Mouse (Mus musculus): ENCODE measurements at regions not wholly inside any gene's neighbourhood (a gene's known extent, or its start where the extent isn't known, plus 50 kb on each side); places are given as distances from the start of the nearest gene placed in this dataset.

DNA sequence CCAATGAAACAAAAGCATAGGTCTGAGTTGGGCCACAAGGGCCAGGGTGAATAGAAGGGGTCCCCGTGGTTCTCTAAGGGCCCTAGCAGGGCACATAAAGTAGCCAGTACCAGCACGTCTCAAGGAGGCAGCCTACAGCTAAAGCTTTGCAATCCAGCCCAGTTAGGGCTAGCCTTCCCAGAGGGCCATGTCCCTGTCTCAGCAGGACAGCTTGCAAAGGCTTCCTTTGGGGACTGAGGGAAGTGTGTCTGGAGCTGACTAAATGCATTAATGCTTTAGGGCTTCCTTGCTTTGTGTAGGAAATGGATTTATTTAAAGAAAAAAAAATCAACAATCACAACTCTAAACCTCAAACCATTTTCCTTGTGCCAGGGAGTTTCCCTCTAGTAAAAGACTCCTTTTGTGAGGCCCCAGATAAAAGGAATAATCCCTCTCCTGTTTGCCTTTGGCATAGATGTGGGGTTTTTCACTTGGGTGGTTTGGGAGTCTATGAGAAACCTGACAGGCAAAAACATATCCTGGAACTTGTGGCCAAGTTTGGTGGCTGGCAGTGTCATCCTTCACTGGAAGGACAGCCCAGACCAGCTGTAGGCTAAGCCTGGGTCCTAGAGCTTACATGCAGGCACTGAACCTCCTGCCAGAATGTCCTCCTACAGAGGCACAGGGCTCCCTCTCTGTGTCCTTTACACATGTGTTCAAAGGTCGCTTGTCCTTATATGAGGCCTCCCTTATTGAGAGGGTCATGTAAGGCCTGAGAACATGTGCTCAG lies 197.7 kb upstream of the Cxcr4 start:
- no peak for ATAC-seq (replicated peaks; ENCODE audit: poor library complexity, severe bottlenecking)

DNA sequence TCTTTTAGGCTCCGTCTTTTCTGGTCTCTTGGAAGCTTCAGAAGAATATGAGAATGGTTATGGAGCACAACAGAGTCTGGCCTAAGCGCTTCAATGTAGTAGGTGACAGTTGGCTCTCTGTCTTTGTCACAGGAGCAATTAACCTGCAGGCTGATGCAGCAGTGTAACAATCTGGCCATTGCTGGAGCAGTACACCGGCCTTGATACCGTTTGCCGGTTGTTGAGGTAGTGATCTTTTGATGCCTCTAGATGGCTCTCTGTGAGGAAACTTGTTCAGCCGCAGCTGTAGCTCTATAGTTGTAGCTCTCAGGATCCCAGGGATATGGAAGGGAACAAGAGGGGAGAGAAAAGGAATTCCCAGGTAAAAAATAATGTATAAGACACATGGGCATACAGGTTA lies 196.1 kb upstream of the Cxcr4 start:
- ATAC-seq (replicated peaks; ENCODE audit: poor library complexity, severe bottlenecking): no peak

- peak; percentile 96 for ATAC-seq (replicated peaks; ENCODE audit: poor library complexity, severe bottlenecking)
Observed at GRCm38 (mm10) chr1:128786941-128787569, 195.0 kb upstream of the Cxcr4 start.

DNA sequence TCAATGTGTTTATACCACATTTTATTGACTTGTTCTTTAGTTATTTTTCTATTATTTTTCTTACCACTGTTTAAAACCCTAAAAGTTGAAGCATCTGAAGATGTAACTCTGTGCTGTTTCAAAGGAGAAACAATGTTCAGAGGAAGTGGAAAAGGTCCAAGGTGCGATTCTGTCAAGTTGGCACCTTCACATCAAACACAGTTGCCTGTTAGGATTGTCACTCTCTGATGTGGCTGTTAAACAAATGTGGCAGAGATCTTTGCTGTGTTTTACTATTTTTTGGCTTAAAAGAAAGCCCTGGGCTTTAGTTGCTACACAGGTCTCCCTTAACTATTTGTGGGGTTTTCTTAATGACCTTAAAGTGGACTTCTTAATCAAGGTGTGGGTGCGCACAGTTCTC lies 190.2 kb upstream of the Cxcr4 start:
- ATAC-seq (replicated peaks; ENCODE audit: poor library complexity, severe bottlenecking): no peak

- no peak for ATAC-seq (replicated peaks; ENCODE audit: poor library complexity, severe bottlenecking)
Observed at GRCm38 (mm10) chr1:128781871-128782270, 189.8 kb upstream of the Cxcr4 start.

GRCm38 (mm10) chr1:128781311-128781710 lies 189.2 kb upstream of the Cxcr4 start:
- ATAC-seq (replicated peaks; ENCODE audit: poor library complexity, severe bottlenecking): no peak

- no peak for ATAC-seq (replicated peaks; ENCODE audit: poor library complexity, severe bottlenecking)
Observed at GRCm38 (mm10) chr1:128779586-128780158, 187.6 kb upstream of the Cxcr4 start.

- no peak for ATAC-seq (replicated peaks; ENCODE audit: poor library complexity, severe bottlenecking)
Observed at GRCm38 (mm10) chr1:128772440-128772839, 180.3 kb upstream of the Cxcr4 start.

DNA sequence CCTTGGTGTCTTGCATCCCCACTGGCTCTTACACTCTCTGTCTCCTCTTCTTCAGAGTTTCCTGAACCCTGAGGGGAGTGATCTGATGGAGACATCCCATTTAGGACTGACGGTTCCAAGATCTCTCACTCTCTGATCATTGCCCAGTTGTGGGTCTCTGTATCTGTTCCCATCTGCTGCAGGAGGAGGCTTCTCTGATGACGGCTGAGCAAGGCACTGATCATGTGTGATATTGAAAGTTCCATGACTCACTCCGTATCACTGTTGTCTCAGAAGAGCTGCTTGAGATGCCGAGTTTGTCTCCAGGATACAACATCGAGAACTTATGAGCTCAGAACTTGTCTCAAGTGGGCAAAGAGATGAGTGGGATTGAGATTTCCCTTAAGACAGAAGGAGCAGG lies 178.7 kb upstream of the Cxcr4 start:
- no peak for ATAC-seq (replicated peaks; ENCODE audit: poor library complexity, severe bottlenecking)

GRCm38 (mm10) chr1:128767991-128768390 lies 175.9 kb upstream of the Cxcr4 start:
- peak; percentile 55 for ATAC-seq (replicated peaks; ENCODE audit: poor library complexity, severe bottlenecking)

DNA sequence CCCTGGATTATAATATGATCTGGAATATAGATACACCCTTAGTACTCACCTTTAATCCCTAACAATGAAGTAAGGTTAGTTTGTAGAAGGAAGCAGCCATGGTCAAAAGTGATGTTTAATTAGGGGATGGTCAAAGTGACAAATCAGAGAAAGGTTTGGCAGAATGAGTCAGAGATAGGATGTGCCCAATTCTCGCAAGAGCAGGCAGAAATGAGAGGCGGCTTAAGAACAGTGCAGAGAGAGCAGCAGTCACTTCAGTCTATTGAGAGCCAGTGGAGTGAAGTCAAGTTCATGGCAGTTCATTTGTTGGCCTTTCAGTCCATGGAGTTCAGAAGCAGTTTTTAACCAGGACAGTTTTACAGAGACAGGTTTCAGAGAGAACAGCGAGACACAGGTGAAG lies 175.3 kb upstream of the Cxcr4 start:
- ATAC-seq (replicated peaks; ENCODE audit: poor library complexity, severe bottlenecking): no peak

DNA sequence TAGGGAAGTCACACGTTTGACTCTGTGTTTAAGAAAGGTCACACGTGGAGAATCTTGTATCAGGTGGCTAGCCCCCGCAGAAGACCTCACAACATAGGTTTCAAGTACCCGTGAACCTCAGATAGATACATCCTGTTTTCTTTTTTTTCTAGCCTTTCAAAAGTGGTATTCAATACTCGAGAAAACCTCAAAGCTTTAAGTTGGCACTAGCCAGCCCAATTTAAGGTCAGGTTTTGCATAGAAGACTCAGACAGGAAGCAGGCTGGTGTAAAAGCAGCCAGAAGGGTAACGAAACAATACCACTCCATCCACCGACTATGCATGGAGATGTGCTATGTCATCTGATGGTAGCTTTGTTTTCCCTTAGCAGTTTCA lies 174.8 kb upstream of the Cxcr4 start:
- ATAC-seq (replicated peaks; ENCODE audit: poor library complexity, severe bottlenecking): peak; percentile 75

GRCm38 (mm10) chr1:128766193-128766893 lies 174.2 kb upstream of the Cxcr4 start:
- no peak for ATAC-seq (replicated peaks; ENCODE audit: poor library complexity, severe bottlenecking)

- no peak for ATAC-seq (replicated peaks; ENCODE audit: poor library complexity, severe bottlenecking)
Observed at GRCm38 (mm10) chr1:128765626-128766025, 173.5 kb upstream of the Cxcr4 start.

GRCm38 (mm10) chr1:128765142-128765541 lies 173.0 kb upstream of the Cxcr4 start:
- ATAC-seq (replicated peaks; ENCODE audit: poor library complexity, severe bottlenecking): no peak

DNA sequence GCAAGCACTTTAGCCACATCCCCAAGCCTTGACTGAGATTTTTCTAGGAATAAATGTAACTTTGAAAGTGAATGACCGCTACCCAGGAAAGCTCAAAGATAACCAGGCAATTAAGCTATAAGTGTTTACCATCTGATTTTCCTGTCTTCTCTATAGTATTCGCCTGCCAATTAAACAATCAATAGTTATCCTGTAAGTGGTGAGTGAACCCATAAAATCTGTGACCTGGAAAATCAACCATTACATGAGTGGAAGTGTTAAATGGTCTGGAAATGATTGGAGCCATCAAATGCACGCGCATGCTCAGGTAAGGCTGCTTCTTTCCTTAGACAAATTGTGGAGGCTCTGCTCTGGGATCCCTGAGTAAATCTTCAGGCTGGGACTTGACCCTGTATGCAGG lies 170.8 kb upstream of the Cxcr4 start:
- no peak for ATAC-seq (replicated peaks; ENCODE audit: poor library complexity, severe bottlenecking)

- ATAC-seq (replicated peaks; ENCODE audit: poor library complexity, severe bottlenecking): peak; percentile 76
Observed at GRCm38 (mm10) chr1:128762076-128762475, 170.0 kb upstream of the Cxcr4 start.

DNA sequence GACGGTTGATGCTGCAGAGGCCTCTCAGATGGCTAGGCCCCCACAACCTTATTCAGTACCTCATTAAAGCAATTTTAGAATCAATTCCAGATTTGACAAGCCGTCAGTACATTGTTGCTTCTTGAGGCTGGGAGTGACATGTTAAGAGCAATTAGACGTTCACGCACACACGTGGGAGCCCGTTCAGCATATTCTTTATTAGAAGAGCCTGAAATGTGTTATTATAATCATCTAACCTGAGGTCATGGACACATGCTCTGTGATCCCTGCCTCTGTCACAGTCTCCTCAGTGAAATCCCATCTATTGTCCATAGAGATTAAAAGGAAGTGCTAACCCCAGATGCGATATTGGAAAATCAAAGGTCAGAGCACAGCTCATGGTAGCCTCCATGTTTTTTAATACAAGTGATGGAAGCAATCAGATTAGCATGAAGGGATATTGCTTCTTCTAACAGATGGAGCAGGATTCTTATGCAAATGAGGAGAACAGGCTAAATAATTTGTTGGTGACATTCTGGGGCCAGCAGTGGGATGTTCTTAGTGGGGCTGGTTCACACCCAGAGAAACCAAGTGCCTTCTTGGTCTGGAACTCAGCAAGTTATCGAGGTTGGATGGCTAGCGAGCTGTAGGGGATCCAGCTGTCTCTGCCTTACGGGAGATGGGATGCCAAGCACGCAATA lies 166.8 kb upstream of the Cxcr4 start:
- no peak for ATAC-seq (replicated peaks; ENCODE audit: poor library complexity, severe bottlenecking)

- no peak for ATAC-seq (replicated peaks; ENCODE audit: poor library complexity, severe bottlenecking)
Observed at GRCm38 (mm10) chr1:128758294-128758801, 166.3 kb upstream of the Cxcr4 start.

- no peak for ATAC-seq (replicated peaks; ENCODE audit: poor library complexity, severe bottlenecking)
Observed at GRCm38 (mm10) chr1:128753427-128754012, 161.4 kb upstream of the Cxcr4 start.
